Mouse (Mus musculus) embryonic facial prominence, embryonic 14.5 days (tissue): ENCODE measurements around the gene Ttc7b. TPM values are rescaled to one million over a fixed set of nuclear protein-coding genes. Genes with fewer than 3 reads are reported as not detected.
A peak's percentile ranks its signal among the peaks of the same experiment; 100 is the strongest.

Experiments
- ATAC-seq: fragments of 200-750 bp; cut with Nextera tagmentation; 2 replicates; pipeline ENCODE4 v1.8.0; 2017; ENCODE audit warnings: low read depth, moderate number of reproducible peaks, moderate TSS enrichment
- DNase-seq: peaks from one replicate; pipeline ENCODE4 v3.0.0-alpha.2; 2015; ENCODE audit warnings: low spot score
- H3K27ac ChIP-seq: fragments of 300-500 bp; sonication (generic); replicated peaks from 2 replicates; pipeline ENCODE4 v1.5.1; 2014; ENCODE audit warnings: low read depth, mild to moderate bottlenecking, low read length, moderate library complexity
- H3K27me3 ChIP-seq: fragments of 300-500 bp; sonication (generic); replicated peaks from 2 replicates; pipeline ENCODE4 v1.6.1; 2014; ENCODE audit warnings: low read length; ENCODE audit not compliant: control insufficient read depth, insufficient read depth
- H3K36me3 ChIP-seq: fragments of 300-500 bp; sonication (generic); 2 replicates; pipeline ENCODE4 v1.6.1; 2014; ENCODE audit warnings: low read length, mixed read lengths; ENCODE audit not compliant: control insufficient read depth, insufficient read depth
- H3K4me1 ChIP-seq: fragments of 300-500 bp; sonication (generic); 2 replicates; pipeline ENCODE4 v1.6.1; 2014; ENCODE audit warnings: antibody characterized with exemption, low read length; ENCODE audit not compliant: control insufficient read depth, insufficient read depth
- H3K4me2 ChIP-seq: fragments of 300-500 bp; sonication (generic); 2 replicates; pipeline ENCODE4 v1.6.1; 2014; ENCODE audit warnings: low read depth, mild to moderate bottlenecking, low read length, moderate library complexity, mixed read lengths
- H3K4me3 ChIP-seq: fragments of 300-500 bp; sonication (generic); 2 replicates; pipeline ENCODE4 v1.5.1; 2014; ENCODE audit warnings: low read depth, mild to moderate bottlenecking, low read length
- H3K9ac ChIP-seq: fragments of 300-500 bp; sonication (generic); 2 replicates; pipeline ENCODE4 v1.6.1; 2014; ENCODE audit warnings: low read depth, mild to moderate bottlenecking, low read length, moderate library complexity, mixed read lengths
- H3K9me3 ChIP-seq: fragments of 300-500 bp; sonication (generic); 2 replicates; pipeline ENCODE4 v1.6.1; 2016; ENCODE audit warnings: low read length; ENCODE audit not compliant: control insufficient read depth
- WGBS: fragments of 180-500 bp; shearing (Covaris S2); extraction: QIAGEN DNeasy Blood & Tissue Kit; methylation state at CpG from one replicate; pipeline ENCODE4 v1.1.7; 2014; 5-methylcytosine and 5-hydroxymethylcytosine counted together
- polyA plus RNA-seq: library from polyadenylated mRNA; unstranded; fragments of >200 nt; fragmentation: Nextera tagmentation; extraction: Ambion mirVana; gene quantifications from 2 replicates; pipeline ENCODE4 v1.2.1, GENCODE M21; 2014

The Ttc7b gene
- polyA plus RNA-seq, 1 experiment from 2014 or later = 6.6 TPM

- Histone ChIP-seq H3K4me3 (no peak overlapping the region), H3K36me3 (peaks cover 23% of the 10 kb centered on the region), H3K9me3 (no peaks in the 10 kb centered on the region)
These were observed 193.9 kb downstream of the Ttc7b start for GRCm38 (mm10) chr12:100326732-100327131.

GRCm38 (mm10) chr12:100325618-100326017 lies 195.0 kb downstream of the Ttc7b start:
- H3K4me2 ChIP-seq = no peak overlapping the region
- WGBS = 92% methylated on average over 4 of the region's 4 CpGs
- no peak overlapping the region for H3K4me3 ChIP-seq
- no peaks in the 10 kb centered on the region for H3K9me3 ChIP-seq
- H3K27ac ChIP-seq = no peak overlapping the region
- ATAC-seq (no peak), DNase-seq (no peak)
- H3K4me1 ChIP-seq = no peaks in the 10 kb centered on the region
- H3K36me3 ChIP-seq = peaks cover 19% of the 10 kb centered on the region
- H3K9ac ChIP-seq = no peak overlapping the region
- no peaks in the 10 kb centered on the region for H3K27me3 ChIP-seq

More at GRCm38 (mm10) chr12:100326732-100327131, 193.9 kb downstream of the Ttc7b start:
- Histone ChIP-seq H3K4me1 (no peaks in the 10 kb centered on the region), H3K4me2 (no peak overlapping the region), H3K27me3 (no peaks in the 10 kb centered on the region), H3K9ac (no peak overlapping the region), H3K27ac (no peak overlapping the region)
- 100% methylated on average over 1 of the region's 2 CpGs for WGBS
- DNase-seq (no peak), ATAC-seq (no peak)

- 91% methylated on average over 8 of the region's 8 CpGs for WGBS
- ATAC-seq = no peak
- H3K4me1 ChIP-seq = no peaks in the 10 kb centered on the region
- H3K4me3 ChIP-seq = no peak overlapping the region
- no peak overlapping the region for H3K27ac ChIP-seq
- no peak overlapping the region for H3K9ac ChIP-seq
- no peaks in the 10 kb centered on the region for H3K9me3 ChIP-seq
- H3K36me3 ChIP-seq = peaks cover 16% of the 10 kb centered on the region
- no peak overlapping the region for H3K4me2 ChIP-seq
- no peaks in the 10 kb centered on the region for H3K27me3 ChIP-seq
- DNase-seq = no peak
These were observed 195.4 kb downstream of the Ttc7b start for GRCm38 (mm10) chr12:100325212-100325611.

GRCm38 (mm10) chr12:100323641-100324040 lies 197.0 kb downstream of the Ttc7b start:
- 63% methylated on average over 2 of the region's 2 CpGs for WGBS
- no peak overlapping the region for H3K9ac ChIP-seq
- no peak overlapping the region for H3K4me3 ChIP-seq
- ATAC-seq (no peak), DNase-seq (no peak)
- no peak overlapping the region for H3K27ac ChIP-seq
- no peaks in the 10 kb centered on the region for H3K9me3 ChIP-seq
- no peak overlapping the region for H3K4me2 ChIP-seq
- no peaks in the 10 kb centered on the region for H3K4me1 ChIP-seq
- peaks cover 13% of the 10 kb centered on the region for H3K36me3 ChIP-seq
- H3K27me3 ChIP-seq = no peaks in the 10 kb centered on the region

GRCm38 (mm10) chr12:100322225-100322624 lies 198.4 kb downstream of the Ttc7b start:
- no peak overlapping the region for H3K4me2 ChIP-seq
- WGBS = 80% methylated on average over 2 of the region's 2 CpGs
- ATAC-seq (no peak), DNase-seq (no peak)
- H3K9ac ChIP-seq = no peak overlapping the region
- H3K27me3 ChIP-seq = no peaks in the 10 kb centered on the region
- no peak overlapping the region for H3K4me3 ChIP-seq
- H3K9me3 ChIP-seq = no peaks in the 10 kb centered on the region
- peaks cover 13% of the 10 kb centered on the region for H3K36me3 ChIP-seq
- H3K27ac ChIP-seq = no peak overlapping the region
- H3K4me1 ChIP-seq = peaks cover 5% of the 10 kb centered on the region; the same call in 1 of the 2 replicates

GRCm38 (mm10) chr12:100321545-100321944 lies 199.1 kb downstream of the Ttc7b start:
- peaks cover 13% of the 10 kb centered on the region for H3K36me3 ChIP-seq
- no peak for ATAC-seq
- H3K4me3 ChIP-seq = no peak overlapping the region
- H3K27ac ChIP-seq = no peak overlapping the region
- H3K4me1 ChIP-seq = peaks cover 5% of the 10 kb centered on the region
- no peaks in the 10 kb centered on the region for H3K27me3 ChIP-seq
- no peak overlapping the region for H3K9ac ChIP-seq
- DNase-seq = no peak
- no peaks in the 10 kb centered on the region for H3K9me3 ChIP-seq
- WGBS = 75% methylated on average over 4 of the region's 4 CpGs
- H3K4me2 ChIP-seq = no peak overlapping the region

GRCm38 (mm10) chr12:100319746-100320145 lies 200.9 kb downstream of the Ttc7b start:
- DNase-seq (no peak), ATAC-seq (no peak)
- 94% methylated on average over 4 of the region's 4 CpGs for WGBS
- Histone ChIP-seq H3K27me3 (no peaks in the 10 kb centered on the region), H3K27ac (no peak overlapping the region), H3K9me3 (no peaks in the 10 kb centered on the region), H3K4me1 (peaks cover 17% of the 10 kb centered on the region), H3K36me3 (peaks cover 6% of the 10 kb centered on the region; the same call in 1 of the 2 replicates), H3K4me2 (no peak overlapping the region), H3K4me3 (no peak overlapping the region), H3K9ac (no peak overlapping the region)

- 66% methylated on average over 3 of the region's 3 CpGs for WGBS
- no peak overlapping the region for H3K9ac ChIP-seq
- no peak for ATAC-seq
- no peak overlapping the region for H3K4me3 ChIP-seq
- H3K9me3 ChIP-seq = no peaks in the 10 kb centered on the region
- H3K27ac ChIP-seq = no peak overlapping the region
- H3K4me2 ChIP-seq = no peak overlapping the region
- peaks cover 17% of the 10 kb centered on the region for H3K4me1 ChIP-seq
- no peaks in the 10 kb centered on the region for H3K27me3 ChIP-seq
- no peak for DNase-seq
- H3K36me3 ChIP-seq = peaks cover 10% of the 10 kb centered on the region; the same call in 1 of the 2 replicates
These were observed 202.7 kb downstream of the Ttc7b start for GRCm38 (mm10) chr12:100317936-100318335.

GRCm38 (mm10) chr12:100316094-100316493 lies 204.5 kb downstream of the Ttc7b start:
- DNase-seq = peak; percentile 83
- ATAC-seq = peak; percentile 80
- 0 out of 2 replicates have a peak overlapping the region, but pooled peaks have one; percentile 6 for H3K4me2 ChIP-seq
- H3K27ac ChIP-seq = peak overlapping the region; percentile 39; the same call in 1 of the 2 replicates
- H3K9ac ChIP-seq = no peak overlapping the region
- no peak overlapping the region for H3K4me3 ChIP-seq
- peaks cover 19% of the 10 kb centered on the region; the same call in 1 of the 2 replicates for H3K36me3 ChIP-seq
- H3K9me3 ChIP-seq = no peaks in the 10 kb centered on the region
- peaks cover 17% of the 10 kb centered on the region for H3K4me1 ChIP-seq
- 49% methylated on average over 9 of the region's 9 CpGs for WGBS
- H3K27me3 ChIP-seq = no peaks in the 10 kb centered on the region
